Mouse (Mus musculus) spleen, adult 2 months (tissue): ENCODE data around the gene Snx9. TPM values are rescaled to one million over a fixed set of nuclear protein-coding genes. Genes with fewer than 3 reads are reported as not detected.
A peak's percentile ranks its signal among the peaks of the same experiment; 100 is the strongest.

Experiments used
- DNase-seq, 2 experiments: peaks; one replicate each; pipeline versions ENCODE4 v3.0.0 to v3.0.0-alpha.2; 2012 to 2021; ENCODE audit warnings: low spot score in 2 of 2, low read depth in 1 of 2
- H3K27ac ChIP-seq: fragments of 200-500 bp; 2 replicates; pipeline ENCODE4 v1.5.1; 2012; ENCODE audit warnings: low read length, inconsistent platforms; ENCODE audit not compliant: insufficient read depth
- H3K27me3 ChIP-seq: fragments of 200-500 bp; 2 replicates; pipeline ENCODE4 v1.6.1; 2012; ENCODE audit warnings: mild to moderate bottlenecking, moderate library complexity, low read length, inconsistent platforms; ENCODE audit not compliant: control insufficient read depth, insufficient read depth
- H3K36me3 ChIP-seq: fragments of 200-500 bp; 2 replicates; pipeline ENCODE4 v1.6.1; 2012; ENCODE audit warnings: mild to moderate bottlenecking, low read length, inconsistent platforms; ENCODE audit not compliant: control insufficient read depth, insufficient read depth
- H3K4me1 ChIP-seq: fragments of 200-500 bp; 2 replicates; pipeline ENCODE4 v1.6.1; 2011; ENCODE audit warnings: inconsistent platforms; ENCODE audit not compliant: control insufficient read depth, insufficient read depth, insufficient read length
- H3K4me3 ChIP-seq: fragments of 200-500 bp; 2 replicates; pipeline ENCODE4 v1.5.1; 2011; ENCODE audit warnings: mild to moderate bottlenecking, inconsistent platforms; ENCODE audit not compliant: insufficient read depth, insufficient read length; ENCODE audit errors: extremely low read depth
- CTCF ChIP-seq: fragments of 200-500 bp; IDR thresholded peaks from 2 replicates; pipeline ENCODE4 v1.5.1; 2011; ENCODE audit warnings: mild to moderate bottlenecking, inconsistent platforms; ENCODE audit not compliant: insufficient read depth, insufficient read length, insufficient replicate concordance; ENCODE audit errors: extremely low read depth
- POLR2A ChIP-seq: fragments of 200-500 bp; IDR thresholded peaks from 2 replicates; pipeline ENCODE4 v1.6.1; 2011; ENCODE audit warnings: low read depth, low read length, inconsistent platforms
- WGBS: fragments of 180-500 bp; shearing (Covaris S2); methylation state at CpG from one replicate; pipeline ENCODE4 v1.1.7; 2018; 5-methylcytosine and 5-hydroxymethylcytosine counted together
- polyA plus RNA-seq: library from polyadenylated mRNA; depleted of rRNA; stranded (reverse); fragments of >200 nt; gene quantifications from 2 replicates; pipeline ENCODE4 v1.2.3, GENCODE M21; 2012

The Snx9 gene
- polyA plus RNA-seq, 1 experiment: 22.1 TPM

- no peak overlapping the region for H3K4me3 ChIP-seq
- H3K27ac ChIP-seq: no peak overlapping the region
- H3K27me3 ChIP-seq: 0 out of 2 replicates have a peak, but pooled peaks cover 3% of the 10 kb centered on the region
- TF ChIP-seq CTCF (no peak), POLR2A (no peak)
- peaks cover 6% of the 10 kb centered on the region for H3K4me1 ChIP-seq
- no peak for DNase-seq
- 80% methylated on average over 9 of the region's 9 CpGs for WGBS
- H3K36me3 ChIP-seq: no peaks in the 10 kb centered on the region
These were observed 2.0 kb downstream of the Snx9 start for GRCm38 (mm10) chr17:5842988-5843640.

GRCm38 (mm10) chr17:5843641-5843990 is 2.5 kb downstream of the Snx9 start:
- Histone ChIP-seq H3K4me3 (no peak overlapping the region), H3K27me3 (0 out of 2 replicates have a peak, but pooled peaks cover 3% of the 10 kb centered on the region), H3K4me1 (peaks cover 6% of the 10 kb centered on the region), H3K27ac (no peak overlapping the region), H3K36me3 (no peaks in the 10 kb centered on the region)
- TF ChIP-seq CTCF (no peak), POLR2A (no peak)
- WGBS: 95% methylated on average over 7 of the region's 7 CpGs
- DNase-seq: no peak

- Histone ChIP-seq H3K4me1 (peaks cover 13% of the 10 kb centered on the region), H3K36me3 (no peaks in the 10 kb centered on the region), H3K27ac (no peak overlapping the region), H3K4me3 (no peak overlapping the region), H3K27me3 (0 out of 2 replicates have a peak, but pooled peaks cover 3% of the 10 kb centered on the region)
- DNase-seq: no peak
- TF ChIP-seq CTCF (no peak), POLR2A (no peak)
- 89% methylated on average over 4 of the region's 4 CpGs for whole genome bisulfite sequencing
These were observed 4.2 kb downstream of the Snx9 start for GRCm38 (mm10) chr17:5845376-5845775.

GRCm38 (mm10) chr17:5846101-5846500 is 5.0 kb downstream of the Snx9 start:
- peaks cover 13% of the 10 kb centered on the region for H3K4me1 ChIP-seq
- 86% methylated on average over 8 of the region's 8 CpGs for WGBS
- no peak overlapping the region for H3K27ac ChIP-seq
- no peak for TF ChIP-seq CTCF
- TF ChIP-seq POLR2A: no peak
- H3K4me3 ChIP-seq: no peak overlapping the region
- DNase-seq: no peak
- H3K27me3 ChIP-seq: 0 out of 2 replicates have a peak, but pooled peaks cover 3% of the 10 kb centered on the region
- H3K36me3 ChIP-seq: no peaks in the 10 kb centered on the region

- no peak overlapping the region for H3K4me3 ChIP-seq
These were observed 7.7 kb downstream of the Snx9 start for GRCm38 (mm10) chr17:5848706-5849415.

GRCm38 (mm10) chr17:5849421-5849910 is 8.3 kb downstream of the Snx9 start:
- TF ChIP-seq POLR2A: no peak
- TF ChIP-seq CTCF: no peak
- H3K36me3 ChIP-seq: no peaks in the 10 kb centered on the region
- peak overlapping the region; percentile 20; the same call in 1 of the 2 replicates for H3K4me3 ChIP-seq
- H3K27ac ChIP-seq: peak overlapping the region; percentile 36; the same call in 1 of the 2 replicates
- H3K27me3 ChIP-seq: no peaks in the 10 kb centered on the region
- no peak for DNase-seq
- peaks cover 7% of the 10 kb centered on the region; the same call in 1 of the 2 replicates for H3K4me1 ChIP-seq
- WGBS: 56% methylated on average over 18 of the region's 18 CpGs

More at GRCm38 (mm10) chr17:5848706-5849415, 7.7 kb downstream of the Snx9 start:
- Histone ChIP-seq H3K27me3 (no peaks in the 10 kb centered on the region), H3K4me1 (peaks cover 7% of the 10 kb centered on the region; the same call in 1 of the 2 replicates), H3K27ac (peak overlapping the region; percentile 36; the same call in 1 of the 2 replicates), H3K36me3 (no peaks in the 10 kb centered on the region)
- 83% methylated on average over 10 of the region's 10 CpGs for WGBS
- no peak for DNase-seq
- no peak for TF ChIP-seq CTCF
- no peak for TF ChIP-seq POLR2A
